Mouse (Mus musculus) embryonic fibroblast, embryonic 13.5 days (primary cell): ENCODE measurements around the gene Sgms2.

ENCODE experiments used
- CTCF ChIP-seq: IDR thresholded peaks from 2 replicates; pipeline ENCODE4 v1.5.1; 2011; ENCODE audit warnings: mild to moderate bottlenecking, control low read depth, low read length, moderate library complexity, borderline replicate concordance; ENCODE audit not compliant: insufficient read depth
- POLR2A ChIP-seq: IDR thresholded peaks from 2 replicates; pipeline ENCODE4 v1.6.1; 2011; ENCODE audit warnings: low read depth, mild to moderate bottlenecking, control low read depth, low read length, moderate library complexity

DNA sequence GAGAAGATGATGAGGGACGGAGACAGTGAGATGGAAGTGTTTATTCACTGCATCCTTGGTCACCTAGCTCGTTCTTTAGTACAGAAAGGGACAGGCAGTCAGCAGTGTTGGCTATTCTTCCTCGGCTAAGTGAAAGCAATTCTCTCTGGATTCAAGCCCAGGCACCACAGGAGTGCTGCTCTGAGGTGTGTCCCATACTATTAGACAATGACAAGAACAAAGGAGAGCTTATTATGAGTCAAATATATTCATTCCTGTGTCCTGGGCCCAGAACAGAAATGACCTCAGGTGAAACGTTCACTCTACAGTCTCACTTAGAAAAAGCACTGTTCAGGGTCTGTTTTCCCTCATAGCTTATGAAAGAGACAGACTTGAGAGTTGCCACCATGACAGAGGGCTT lies 151.9 kb downstream of the Sgms2 start:
- no peak for TF ChIP-seq CTCF
- no peak for TF ChIP-seq POLR2A
